Mouse (Mus musculus): Measurements from ENCODE around the gene Txndc12. TPM values are rescaled to one million over a fixed set of nuclear protein-coding genes. Genes with fewer than 3 reads are reported as not detected.

Txndc12 gene
- polyA plus RNA-seq, 1 experiment: 46.4 TPM

GRCm38 (mm10) chr4:108905859-108906258 is 71.5 kb downstream of the Txndc12 start:
- no peak overlapping the region for H3K4me3 ChIP-seq
- H3K36me3 ChIP-seq (ENCODE audit: control insufficient read depth, insufficient read depth): no peaks in the 10 kb centered on the region
- no peak overlapping the region for H3ac ChIP-seq (ENCODE audit: control insufficient read depth, insufficient read length)
- H3K79me2 ChIP-seq (ENCODE audit: control insufficient read depth, insufficient read depth): no peaks in the 10 kb centered on the region
- no peaks in the 10 kb centered on the region for H3K27me3 ChIP-seq (ENCODE audit: control insufficient read depth, insufficient read depth, insufficient read length)
- H3K4me2 ChIP-seq (ENCODE audit: low read depth): peak overlapping the region; percentile 68
- TF ChIP-seq MYOG (IDR thresholded peaks at IDR 0.05; ENCODE audit: control insufficient read depth in 1 of 3, insufficient read depth in 1 of 3, insufficient read length in 2 of 3, low read depth in 2 of 3) (peak in 2 of 3 experiments; percentile 40 to 71), USF1 (IDR thresholded peaks at IDR 0.05; ENCODE audit: low read depth) (no peak), MYOD1 (IDR thresholded peaks at IDR 0.05; ENCODE audit: control insufficient read depth in 1 of 3, insufficient read length in 2 of 3, low read depth in 2 of 3) (peak in 2 of 3 experiments; percentile 14 to 71)

GRCm38 (mm10) chr4:108907475-108907874 is 73.1 kb downstream of the Txndc12 start:
- Histone ChIP-seq H3K27me3 (ENCODE audit: control insufficient read depth, insufficient read depth, insufficient read length) (no peaks in the 10 kb centered on the region), H3K79me2 (ENCODE audit: control insufficient read depth, insufficient read depth) (no peaks in the 10 kb centered on the region), H3K4me3 (no peak overlapping the region), H3K4me2 (ENCODE audit: low read depth) (no peak overlapping the region), H3ac (ENCODE audit: control insufficient read depth, insufficient read length) (no peak overlapping the region), H3K36me3 (ENCODE audit: control insufficient read depth, insufficient read depth) (no peaks in the 10 kb centered on the region)
- TF ChIP-seq REST (IDR thresholded peaks at IDR 0.05; ENCODE audit: insufficient read depth, insufficient read length) (no peak), POLR2AphosphoS2 (IDR thresholded peaks at IDR 0.05; ENCODE audit: insufficient read length, low read depth) (no peak), MYOD1 (IDR thresholded peaks at IDR 0.05; ENCODE audit: control insufficient read depth in 1 of 3, insufficient read length in 2 of 3, low read depth in 2 of 3) (no peak), USF1 (IDR thresholded peaks at IDR 0.05; ENCODE audit: low read depth) (no peak), E2F4 (IDR thresholded peaks at IDR 0.05; ENCODE audit: insufficient read depth) (no peak), CEBPB (IDR thresholded peaks at IDR 0.05; ENCODE audit: insufficient read depth, poor library complexity, severe bottlenecking) (no peak)

- H3K4me2 ChIP-seq (ENCODE audit: low read depth): no peak overlapping the region
- H3K4me3 ChIP-seq: no peak overlapping the region
- H3ac ChIP-seq (ENCODE audit: control insufficient read depth, insufficient read length): no peak overlapping the region
- H3K27me3 ChIP-seq (ENCODE audit: control insufficient read depth, insufficient read depth, insufficient read length): no peaks in the 10 kb centered on the region
- H3K36me3 ChIP-seq (ENCODE audit: control insufficient read depth, insufficient read depth): no peaks in the 10 kb centered on the region
- TF ChIP-seq SRF (IDR thresholded peaks at IDR 0.05; ENCODE audit: control insufficient read depth, insufficient read length, low read depth) (no peak), MYOD1 (IDR thresholded peaks at IDR 0.05; ENCODE audit: control insufficient read depth in 1 of 3, insufficient read length in 2 of 3, low read depth in 2 of 3) (no peak), E2F4 (IDR thresholded peaks at IDR 0.05; ENCODE audit: insufficient read depth) (no peak), USF1 (IDR thresholded peaks at IDR 0.05; ENCODE audit: low read depth) (no peak), POLR2AphosphoS2 (IDR thresholded peaks at IDR 0.05; ENCODE audit: insufficient read length, low read depth) (no peak), CEBPB (IDR thresholded peaks at IDR 0.05; ENCODE audit: insufficient read depth, poor library complexity, severe bottlenecking) (no peak), TCF3 (IDR thresholded peaks at IDR 0.05; ENCODE audit: insufficient read length, low read depth) (no peak), TCF12 (IDR thresholded peaks at IDR 0.05; ENCODE audit: insufficient read depth, poor library complexity, severe bottlenecking) (no peak), MYOG (IDR thresholded peaks at IDR 0.05; ENCODE audit: control insufficient read depth in 1 of 3, insufficient read depth in 1 of 3, insufficient read length in 2 of 3, low read depth in 2 of 3) (no peak), POLR2A (IDR thresholded peaks at IDR 0.05; ENCODE audit: insufficient read length, low read depth) (no peak)
- no peaks in the 10 kb centered on the region for H3K79me2 ChIP-seq (ENCODE audit: control insufficient read depth, insufficient read depth)
These were observed 75.5 kb downstream of the Txndc12 start for GRCm38 (mm10) chr4:108909872-108910425.

Other genes starting within 250 kb of the Txndc12 start
- gene Cc2d1b, start 214.7 kb upstream of the Txndc12 start, polyA plus RNA-seq (2012; fragmentation: generic; extraction: Trizol): 19.7 TPM
- gene 3110021N24Rik, start 115.0 kb upstream of the Txndc12 start, polyA plus RNA-seq (2012; fragmentation: generic; extraction: Trizol): 0.06 TPM
- 8.2 TPM for gene Zfyve9, start 53.8 kb upstream of the Txndc12 start, polyA plus RNA-seq (2012; fragmentation: generic; extraction: Trizol)
- gene Btf3l4, start 987 bp upstream of the Txndc12 start, polyA plus RNA-seq (2012; fragmentation: generic; extraction: Trizol): 64.3 TPM
- 30.7 TPM for gene Kti12, start 13.2 kb downstream of the Txndc12 start, polyA plus RNA-seq (2012; fragmentation: generic; extraction: Trizol)
- 0.17 TPM for gene A730015C16Rik, start 14.0 kb downstream of the Txndc12 start, polyA plus RNA-seq (2012; fragmentation: generic; extraction: Trizol)
- gene Rab3b, start 44.5 kb downstream of the Txndc12 start, polyA plus RNA-seq (2012; fragmentation: generic; extraction: Trizol): 0.23 TPM
- 55.8 TPM for gene Nrd1, start 166.1 kb downstream of the Txndc12 start, polyA plus RNA-seq (2012; fragmentation: generic; extraction: Trizol)

Measured in myocyte (in vitro differentiated cells).